Mouse (Mus musculus): Measurements from ENCODE around the gene Ttll11. TPM values are rescaled to one million over a fixed set of nuclear protein-coding genes. Genes with fewer than 3 reads are reported as not detected.

Gene Ttll11
- total RNA-seq, 2 experiments from 2014 or later: 1.1 to 1.2 TPM

GRCm38 (mm10) chr2:35863284-35863683, 116.4 kb downstream of the Ttll11 start:
- intact Hi-C loops (cut with DNase I): no loop called here
- no peak for DNase-seq (ENCODE audit: low spot score)

GRCm38 (mm10) chr2:35861185-35861584, 118.5 kb downstream of the Ttll11 start:
- intact Hi-C loops (cut with DNase I): no loop called here
- DNase-seq (ENCODE audit: low spot score): no peak

DNA sequence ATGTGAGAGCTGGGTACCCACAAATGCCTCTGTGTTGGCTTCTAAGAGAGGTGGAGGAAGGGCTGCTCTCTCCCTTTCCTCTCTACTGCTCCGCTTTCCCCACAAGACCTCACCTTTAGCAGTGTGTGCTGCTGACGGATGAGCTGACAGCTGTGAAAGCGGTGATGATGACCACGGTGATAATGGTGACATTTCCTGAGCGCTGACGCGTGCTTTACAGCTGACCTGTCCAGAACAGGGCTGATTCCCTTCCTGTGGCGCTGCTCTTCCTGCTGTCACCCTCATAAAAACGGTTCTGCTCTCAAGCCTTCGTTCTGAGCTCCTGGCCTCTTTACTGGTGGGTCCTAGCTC, 119.3 kb downstream of the Ttll11 start:
- DNase-seq (ENCODE audit: low spot score): no peak

DNA sequence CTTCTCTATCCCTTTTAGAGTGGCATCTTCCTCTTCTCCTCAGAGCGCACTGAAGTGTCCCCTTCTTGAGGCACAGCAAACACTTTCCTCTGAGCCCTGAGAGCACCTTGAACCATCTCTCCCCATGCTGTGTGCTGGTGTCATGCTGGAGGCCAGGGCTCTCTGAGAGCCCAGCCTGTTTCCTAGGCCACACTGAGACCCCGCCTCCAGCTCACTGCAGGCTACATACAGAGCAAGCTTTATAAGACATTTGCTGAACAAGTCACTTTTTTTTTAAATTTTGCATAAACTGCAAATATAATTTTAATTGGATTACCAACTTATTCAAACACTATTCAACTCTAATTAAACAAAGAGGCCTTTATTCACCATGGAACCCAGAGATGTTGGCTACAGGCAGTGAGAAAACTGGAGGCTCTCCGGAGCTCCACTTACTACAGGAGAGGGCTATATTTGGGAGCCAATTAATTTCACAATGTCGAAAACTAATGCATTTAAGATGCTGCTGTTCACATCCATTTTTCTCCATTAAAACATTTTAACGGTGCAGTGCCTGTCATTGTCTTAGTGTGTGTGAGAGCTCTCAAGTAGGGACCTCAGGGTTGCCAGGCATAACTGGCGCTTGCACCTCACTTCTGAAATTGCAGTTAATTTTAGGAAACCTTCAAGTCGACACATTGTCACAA, 119.9 kb downstream of the Ttll11 start:
- DNase-seq (ENCODE audit: low spot score): no peak
- intact Hi-C loops (cut with DNase I): no loop called here

More for the DNA sequence above, 119.3 kb downstream of the Ttll11 start:
- intact Hi-C loops (cut with DNase I): no loop called here

DNA sequence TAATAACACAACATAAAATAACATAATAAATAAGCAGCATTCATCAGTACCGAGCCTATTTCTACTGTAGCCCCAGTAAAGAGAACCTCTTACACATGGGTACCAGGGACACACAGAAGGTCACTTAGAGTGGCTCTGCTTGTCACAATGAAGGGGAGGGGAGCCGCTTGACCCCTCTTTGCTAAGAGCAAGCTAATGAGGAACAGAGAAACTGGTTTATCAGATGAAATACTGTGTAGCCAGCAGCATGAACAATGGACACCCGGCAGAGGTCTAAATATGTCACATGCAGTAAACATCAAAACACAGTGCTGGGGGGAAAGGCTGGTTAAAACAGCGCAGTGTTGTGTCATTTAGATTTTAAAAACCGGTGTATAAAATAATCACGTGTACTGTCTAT, 121.4 kb downstream of the Ttll11 start:
- intact Hi-C loops (cut with DNase I): no loop called here
- DNase-seq (ENCODE audit: low spot score): no peak

GRCm38 (mm10) chr2:35856901-35857300, 122.8 kb downstream of the Ttll11 start:
- DNase-seq (ENCODE audit: low spot score): no peak
- intact Hi-C loops (cut with DNase I): no loop called here

GRCm38 (mm10) chr2:35854877-35855276, 124.8 kb downstream of the Ttll11 start:
- DNase-seq (ENCODE audit: low spot score): no peak
- intact Hi-C loops (cut with DNase I): no loop called here

- intact Hi-C loops (cut with DNase I): no loop called here
Measured at GRCm38 (mm10) chr2:35852971-35853370, 126.7 kb downstream of the Ttll11 start.

DNA sequence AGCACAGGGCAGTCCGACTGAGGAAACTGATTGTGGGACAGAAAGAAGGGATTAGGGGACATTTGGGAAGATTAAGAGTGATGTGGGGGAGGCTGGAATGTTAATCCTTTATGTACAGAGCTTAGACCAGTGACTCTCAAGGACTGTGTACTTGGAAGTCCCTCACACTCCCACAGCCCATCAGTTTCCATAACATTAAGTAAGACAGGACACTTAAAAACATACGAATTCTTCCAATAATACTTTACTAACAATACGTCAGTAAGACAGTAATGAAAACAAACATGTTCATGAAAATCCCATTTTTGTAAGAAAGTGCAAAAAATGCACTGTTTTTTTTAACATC, 127.6 kb downstream of the Ttll11 start:
- no peak for DNase-seq (ENCODE audit: low spot score)
- intact Hi-C loops (cut with DNase I): no loop called here

More at GRCm38 (mm10) chr2:35852971-35853370, 126.7 kb downstream of the Ttll11 start:
- no peak for DNase-seq (ENCODE audit: low spot score)

- DNase-seq (ENCODE audit: low spot score): no peak
- intact Hi-C loops (cut with DNase I): no loop called here
Measured at GRCm38 (mm10) chr2:35851420-35852163, 128.1 kb downstream of the Ttll11 start.

GRCm38 (mm10) chr2:35849632-35850230, 130.0 kb downstream of the Ttll11 start:
- intact Hi-C loops (cut with DNase I): no loop called here
- no peak for DNase-seq (ENCODE audit: low spot score)

DNA sequence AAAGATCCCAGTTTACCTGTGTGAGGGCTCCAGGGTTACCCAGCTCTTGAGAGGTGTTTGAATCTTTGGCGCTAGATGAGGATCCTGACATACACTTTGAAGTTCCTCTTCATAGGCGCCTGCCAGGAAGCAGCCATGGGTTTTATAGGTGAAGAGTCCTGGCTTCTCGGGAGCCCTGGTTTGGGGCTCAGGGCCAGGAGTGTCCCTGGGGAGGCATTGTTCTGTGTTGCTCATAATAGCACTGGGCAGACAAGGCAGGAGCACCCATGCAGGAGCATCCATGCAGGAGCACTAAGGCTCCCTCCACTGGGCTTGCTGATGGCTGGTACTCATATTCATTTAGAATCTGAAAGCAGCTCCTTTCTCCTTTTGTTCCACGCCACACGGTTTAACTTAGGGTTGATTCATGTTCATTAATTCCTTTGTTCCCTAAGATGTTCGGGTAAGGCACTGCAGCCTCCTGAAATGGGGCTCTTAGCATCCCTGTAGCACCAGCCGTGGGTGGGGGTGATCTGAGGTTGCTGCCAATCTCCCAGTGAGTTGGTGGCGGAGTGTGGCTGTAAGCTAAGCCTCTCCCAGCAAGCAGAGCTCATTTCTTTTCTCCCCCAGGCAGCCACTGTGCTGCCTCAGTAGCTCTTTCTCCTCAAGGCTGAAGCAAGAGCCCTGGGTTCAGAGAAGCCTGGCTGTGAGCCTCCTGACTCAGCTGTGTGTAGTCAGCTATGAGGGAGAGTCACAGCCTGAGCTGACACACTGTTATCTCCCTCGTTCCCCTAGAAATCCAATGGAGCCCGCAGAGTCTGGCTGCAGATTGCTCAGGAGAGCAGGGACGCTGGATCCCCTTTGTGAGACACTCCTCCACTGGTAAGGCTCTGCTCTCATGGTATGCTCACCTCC, 133.9 kb downstream of the Ttll11 start:
- intact Hi-C loops (cut with DNase I): no loop called here
- no peak for DNase-seq (ENCODE audit: low spot score)

DNA sequence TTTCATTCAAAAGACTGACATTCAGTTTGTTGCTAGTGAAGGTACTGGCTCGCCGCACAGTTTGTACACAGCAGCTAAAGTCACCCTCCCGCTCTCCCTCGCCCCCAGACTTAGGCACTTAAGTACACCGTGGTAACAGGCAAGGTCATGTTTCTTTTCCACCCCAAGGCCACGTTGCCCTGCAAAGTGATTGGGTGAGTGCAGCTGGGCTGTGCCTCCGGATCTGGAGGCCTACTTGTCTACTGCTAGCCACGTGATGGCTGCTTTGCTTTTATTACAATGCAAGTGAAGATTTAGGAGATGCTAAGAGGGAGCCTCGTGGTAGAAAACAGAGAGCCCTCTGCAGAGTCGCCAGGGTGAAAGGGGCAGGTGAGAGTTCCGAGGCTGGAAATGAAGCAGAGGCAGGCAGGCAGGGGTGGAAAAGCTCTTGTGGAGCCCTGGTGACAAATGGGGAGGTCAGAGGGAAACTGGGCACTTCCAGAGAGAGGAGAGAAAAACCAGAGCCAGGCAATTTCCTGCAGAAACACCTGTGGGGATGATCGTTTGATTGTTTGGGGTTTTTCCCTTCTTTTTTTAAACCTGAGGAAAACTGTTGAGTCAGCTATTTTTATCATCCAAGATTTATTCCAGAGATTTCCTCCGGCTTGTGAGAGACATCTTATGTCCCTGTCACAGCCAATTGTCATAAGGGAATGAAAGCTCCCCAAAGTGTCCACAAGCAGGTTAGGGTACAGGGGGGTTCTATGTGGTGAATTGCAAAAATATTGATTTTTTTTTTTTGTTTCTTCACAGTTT, 135.6 kb downstream of the Ttll11 start:
- intact Hi-C loops (cut with DNase I): no loop called here

DNA sequence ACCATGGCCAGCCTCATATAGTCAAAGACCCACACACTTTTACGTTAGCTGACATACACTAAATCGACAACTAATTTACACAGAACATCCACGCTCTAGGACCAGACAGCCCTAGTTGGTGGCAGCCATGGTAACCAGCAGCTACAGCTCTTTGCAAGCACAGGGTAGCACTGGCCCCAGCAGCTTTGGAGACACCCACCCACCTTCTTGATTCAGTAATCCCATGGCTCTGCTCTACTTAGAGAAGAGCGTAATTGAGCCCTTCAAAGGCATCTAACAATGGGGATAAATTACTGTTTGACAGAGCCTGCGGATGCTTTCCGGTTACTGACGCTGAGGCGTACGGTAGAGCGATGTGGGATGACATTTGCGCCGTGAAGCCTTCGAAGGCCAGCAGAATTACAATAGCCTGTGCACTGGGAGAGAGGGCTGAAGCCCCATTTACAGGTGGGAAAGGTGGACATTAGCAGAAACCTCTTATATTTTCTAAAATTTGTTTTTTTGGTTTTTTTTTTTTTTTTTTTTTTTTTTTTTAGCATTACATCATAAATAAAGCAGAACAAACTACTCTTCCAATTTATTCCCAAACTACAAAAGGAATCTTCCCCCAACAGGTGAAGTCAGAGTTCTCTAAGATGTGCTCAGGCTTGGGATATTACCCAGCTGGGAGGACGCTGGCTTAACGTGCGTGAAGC, 136.8 kb downstream of the Ttll11 start:
- intact Hi-C loops (cut with DNase I): no loop called here
- DNase-seq (ENCODE audit: low spot score): no peak

More for the DNA sequence above, 135.6 kb downstream of the Ttll11 start:
- no peak for DNase-seq (ENCODE audit: low spot score)

GRCm38 (mm10) chr2:35841841-35842420, 137.8 kb downstream of the Ttll11 start:
- intact Hi-C loops (cut with DNase I): no loop called here

GRCm38 (mm10) chr2:35840956-35841816, 138.5 kb downstream of the Ttll11 start:
- intact Hi-C loops (cut with DNase I): no loop called here
- no peak for DNase-seq (ENCODE audit: low spot score)

More at GRCm38 (mm10) chr2:35841841-35842420, 137.8 kb downstream of the Ttll11 start:
- no peak for DNase-seq (ENCODE audit: low spot score)

- no peak for DNase-seq (ENCODE audit: low spot score)
- intact Hi-C loops (cut with DNase I): no loop called here
Measured at GRCm38 (mm10) chr2:35838751-35839479, 140.8 kb downstream of the Ttll11 start.

Data from heart, postnatal 25 days (tissue).